ENCODE assay signal across 19 mouse cellular contexts in genomic region chr11:59131348-59131919, GRCm38 (mm10). TPM values are rescaled to one million over a fixed set of nuclear protein-coding genes. Genes with fewer than 3 reads are reported as not detected.
"Had no signal": no experiment of that assay in that cellular context is flagged by ENCODE, and none has a peak within 500 bp of the region (broad histone marks: within the 10 kb centered on the region; RNA-seq: fewer than 3 reads in every experiment).

No protein-coding gene starts in this region.

- H3K4me3 ChIP-seq: layer of hippocampus, adult 2 months; limb, embryonic 12.5 days; midbrain, embryonic 13.5 days; myocyte; neural tube, embryonic 15.5 days; stomach, embryonic 15.5 days had no signal

- H3K9me3 ChIP-seq: limb, embryonic 12.5 days; midbrain, embryonic 13.5 days; neural tube, embryonic 15.5 days; stomach, embryonic 15.5 days had no signal

- H3K36me3 ChIP-seq: limb, embryonic 12.5 days; midbrain, embryonic 13.5 days; neural tube, embryonic 15.5 days; stomach, embryonic 15.5 days had no signal

- ATAC-seq: midbrain, embryonic 13.5 days had no signal

- DNase-seq: kidney, adult 11 months; kidney, adult 9 months; kidney, postnatal 36 days; liver; lung, embryonic 14.5 days; lung, postnatal 10 days; lung, postnatal 4 days; right cerebral cortex, adult 18-20 months; right cerebral cortex, postnatal 25 days; spleen, adult 18-20 months; thymus, adult 2 months; thymus, postnatal 36 days had no signal

RNA-seq across cellular contexts. Expression of gene Gjc2, which starts 51.6 kb away (rescaled TPM):
- polyA plus RNA-seq: midbrain, embryonic 13.5 days; neural tube, embryonic 11.5 days had no signal
